Mouse (Mus musculus): ENCODE measurements at regions not wholly inside any gene's neighbourhood (a gene's known extent, or its start where the extent isn't known, plus 50 kb on each side); places are given as distances from the start of the nearest gene placed in this dataset.

DNA sequence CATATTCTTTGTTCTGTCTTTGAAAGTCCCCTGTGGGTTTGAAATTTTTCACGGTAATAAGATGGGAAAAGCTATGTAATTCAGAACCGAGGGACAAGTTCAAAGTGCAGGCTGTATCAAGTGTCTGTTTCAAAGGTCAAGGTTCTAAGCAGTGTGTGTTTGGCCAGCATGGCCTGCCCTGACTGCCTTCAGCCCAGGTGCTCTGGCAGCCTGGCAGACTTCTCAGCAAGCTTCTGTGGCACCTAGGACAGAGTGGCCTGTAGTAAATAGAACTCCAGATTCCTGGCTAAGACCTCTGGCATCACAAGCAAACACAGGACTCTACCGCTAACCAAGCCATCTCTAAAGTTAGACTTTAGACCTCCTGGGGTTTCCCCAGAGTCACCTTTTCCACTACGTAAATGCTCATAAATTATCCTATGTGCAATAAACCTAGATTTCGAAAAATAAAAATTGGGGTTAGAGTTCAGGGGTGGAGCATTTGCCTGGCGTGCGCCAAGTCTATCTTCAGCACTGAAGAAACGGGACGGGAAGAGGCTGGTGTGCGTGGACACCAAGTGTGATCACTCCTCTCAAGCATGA is 436.5 kb upstream of the Mgmt start:
- TF ChIP-seq ELF1 (IDR thresholded peaks at IDR 0.05; ENCODE audit: low read depth, low read length) (no peak), TBP (IDR thresholded peaks at IDR 0.05; ENCODE audit: low read depth, low read length) (no peak), CTCF (IDR thresholded peaks at IDR 0.05 in 2 of 3, conservative IDR thresholded peaks at IDR 0.05 in 1 of 3; ENCODE audit: control insufficient read depth in 1 of 3, insufficient read depth in 1 of 3, low read depth in 2 of 3, low read length in 3 of 3, poor library complexity in 1 of 3, severe bottlenecking in 1 of 3) (no peak), EP300 (IDR thresholded peaks at IDR 0.05; ENCODE audit: low read depth in 1 of 2, low read length in 2 of 2) (no peak), HCFC1 (IDR thresholded peaks at IDR 0.05; ENCODE audit: low read depth, low read length) (no peak), MYB (IDR thresholded peaks at IDR 0.05; ENCODE audit: low read depth, low read length) (no peak), GATA1 (IDR thresholded peaks at IDR 0.05; ENCODE audit: low read depth, low read length) (no peak), CHD1 (IDR thresholded peaks at IDR 0.05; ENCODE audit: low read depth, low read length) (no peak), BHLHE40 (IDR thresholded peaks at IDR 0.05; ENCODE audit: borderline replicate concordance, low read depth, low read length) (no peak), USF1 (IDR thresholded peaks at IDR 0.05; ENCODE audit: low read depth, low read length) (no peak), MAFK (IDR thresholded peaks at IDR 0.05; ENCODE audit: borderline replicate concordance, low read depth, low read length) (no peak), JUND (IDR thresholded peaks at IDR 0.05; ENCODE audit: low read depth, low read length) (no peak), SIN3A (IDR thresholded peaks at IDR 0.05; ENCODE audit: low read length) (no peak)

Data from MEL (cell line).